Mouse (Mus musculus) cerebellum, adult (tissue): ENCODE data around the gene Tlx3.

Experiments used
- ATAC-seq: cut with Nextera tagmentation; 2 replicates; pipeline ENCODE4 v1.9.2; 2017; ENCODE audit warnings: mild to moderate bottlenecking, moderate library complexity, mixed read lengths; ENCODE audit not compliant: insufficient number of reproducible peaks, low FRiP score, low TSS enrichment

Gene Tlx3

DNA sequence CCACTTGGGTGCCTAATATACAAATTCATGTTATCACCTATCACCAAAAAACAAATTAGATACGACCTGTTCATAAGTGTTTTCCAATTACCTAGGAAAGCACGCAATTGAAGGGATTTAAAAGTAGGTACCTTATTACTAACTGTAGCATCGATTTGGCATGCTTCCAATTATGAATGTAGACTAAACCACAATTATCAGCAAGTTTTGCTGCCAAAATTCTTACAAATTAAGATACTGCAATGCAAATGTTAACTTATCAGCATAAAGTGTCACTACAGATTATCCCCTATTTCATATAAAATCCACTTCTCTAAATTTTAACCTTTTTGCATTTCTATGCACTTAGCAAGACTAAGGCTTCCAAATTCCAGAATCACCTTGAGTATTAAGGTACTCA is 48.9 kb downstream of the Tlx3 start:
- no peak for ATAC-seq

DNA sequence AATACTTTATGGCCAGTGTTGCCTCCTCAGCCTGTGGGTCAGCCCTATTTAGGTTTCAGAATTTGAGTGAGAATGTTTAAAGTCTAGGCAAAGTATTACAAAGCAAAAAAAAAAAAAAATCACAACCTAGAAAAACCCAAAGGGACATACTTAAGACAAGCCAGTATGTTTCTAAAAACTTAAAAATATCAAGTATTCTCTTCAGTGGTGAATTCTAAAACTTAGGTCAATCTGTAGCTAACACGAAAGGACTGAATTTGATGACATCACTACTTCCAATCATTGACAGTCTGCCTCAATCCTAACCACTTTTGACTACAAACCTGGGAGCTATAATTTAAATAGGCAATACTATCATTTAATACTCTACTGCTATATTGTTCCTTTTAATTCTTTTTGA is 50.4 kb downstream of the Tlx3 start:
- ATAC-seq, result no peak

DNA sequence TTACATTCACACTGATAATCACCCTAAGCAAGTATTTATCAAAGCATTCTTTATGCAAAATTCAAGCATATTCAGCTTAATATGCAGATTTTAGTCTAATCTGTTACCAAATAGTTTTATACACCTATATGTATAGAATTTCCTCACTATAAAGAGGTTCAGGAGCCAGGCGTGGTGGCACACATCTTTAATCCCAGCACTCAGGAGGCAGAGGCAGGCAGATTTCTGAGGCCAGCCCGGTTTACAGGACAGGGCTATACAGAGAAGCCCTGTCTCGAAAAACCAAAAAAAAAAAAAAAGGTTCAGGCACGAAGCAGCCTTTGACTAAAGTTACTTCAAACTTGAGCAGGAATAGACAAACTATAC is 51.6 kb downstream of the Tlx3 start:
- no peak for ATAC-seq

DNA sequence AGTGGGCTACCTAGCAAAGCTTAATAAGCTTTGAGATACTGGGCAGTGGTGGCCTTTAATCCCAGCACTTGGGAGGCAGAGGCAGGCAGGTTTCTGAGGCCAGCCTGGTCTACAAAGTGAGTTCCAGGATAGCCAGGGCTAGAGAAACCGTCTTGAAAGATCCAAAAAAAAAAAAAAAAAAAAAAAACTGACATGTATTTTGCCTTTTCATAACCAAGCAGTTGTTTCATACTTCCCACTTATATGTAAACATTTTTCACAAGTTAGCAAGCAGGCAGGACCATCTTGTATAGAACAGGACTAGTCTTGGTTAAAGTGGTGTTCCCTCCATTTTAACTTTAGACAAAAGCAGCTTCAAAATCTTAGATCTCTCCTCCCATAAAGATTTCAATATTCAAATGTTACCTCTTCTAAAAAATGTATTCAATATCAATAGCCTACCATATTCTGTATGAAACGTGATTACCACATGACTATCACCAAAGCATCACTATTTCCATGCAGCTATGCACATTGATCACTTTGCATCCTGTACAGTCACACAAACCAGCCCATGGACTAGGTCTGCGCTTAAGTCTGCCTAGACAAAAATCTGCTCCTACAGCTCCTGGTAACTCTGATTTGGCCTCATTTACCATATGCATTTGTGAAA is 52.1 kb downstream of the Tlx3 start:
- no peak for ATAC-seq
